Mouse (Mus musculus): ENCODE data around the gene Mal.
"Not testable (repeated sequence)": the region's sequence is repeated elsewhere in the genome, so short reads cannot be mapped to it uniquely, and the experiment has no call there.

The Mal gene

DNA sequence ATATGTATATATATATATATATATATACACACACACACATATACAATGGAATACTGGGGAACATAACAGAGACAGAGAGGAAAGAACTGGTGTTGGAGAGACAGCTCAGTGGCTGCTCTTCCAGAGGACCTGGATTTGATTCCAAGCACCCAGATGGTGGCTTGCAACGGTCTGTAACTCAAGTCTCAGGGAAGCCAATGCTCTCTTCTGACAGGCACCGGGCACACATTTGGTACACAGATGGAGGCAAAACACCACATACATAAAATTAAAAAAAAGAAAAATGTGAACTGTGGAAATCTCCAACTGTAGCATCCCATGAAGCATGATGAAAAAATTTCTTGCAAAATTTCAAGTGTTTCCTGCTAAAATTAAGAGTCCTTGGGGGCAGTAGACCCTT is 31.7 kb downstream of the Mal start:
- no peak for DNase-seq (ENCODE audit: low read depth, low spot score)

DNA sequence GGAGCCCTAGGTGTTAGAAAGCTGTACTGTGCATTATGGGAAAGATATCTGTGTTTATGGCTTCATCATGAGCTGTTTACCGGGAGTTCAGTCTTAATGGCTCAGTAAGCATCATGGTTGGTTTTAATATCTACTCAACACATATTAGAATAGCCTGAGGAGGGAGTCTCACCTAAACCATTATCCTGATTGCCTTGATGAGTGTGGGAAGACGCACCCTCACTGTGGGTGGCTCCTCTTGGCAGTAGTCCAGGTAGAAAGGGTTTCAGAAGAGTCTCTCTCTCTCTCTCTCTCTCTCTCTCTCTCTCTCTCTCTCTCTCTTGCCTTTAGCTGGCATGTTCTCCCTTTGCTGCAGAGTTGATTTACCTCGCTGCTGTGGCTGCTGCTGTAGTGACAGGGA is 34.4 kb downstream of the Mal start:
- DNase-seq (ENCODE audit: low read depth, low spot score) = no peak

DNA sequence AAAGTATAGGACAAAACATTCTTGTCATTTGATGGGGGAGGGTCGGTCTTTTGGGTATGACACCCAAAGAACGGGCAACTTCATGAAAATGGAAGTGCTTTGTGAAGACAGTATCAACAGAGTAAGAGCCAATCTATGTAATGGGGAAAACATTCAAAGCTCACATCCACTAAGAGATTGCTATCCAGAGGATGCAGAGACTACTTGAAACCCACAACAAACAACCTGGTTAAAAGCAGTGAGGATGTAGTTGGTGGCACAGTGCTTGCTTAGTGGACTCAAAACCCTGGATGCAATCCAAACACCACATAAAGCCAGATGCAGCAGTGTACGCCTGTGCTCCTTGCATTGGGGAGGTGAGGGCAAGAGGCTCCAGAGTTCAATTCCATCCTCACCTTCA is 37.2 kb downstream of the Mal start:
- DNase-seq (ENCODE audit: low read depth, low spot score) = no peak

DNA sequence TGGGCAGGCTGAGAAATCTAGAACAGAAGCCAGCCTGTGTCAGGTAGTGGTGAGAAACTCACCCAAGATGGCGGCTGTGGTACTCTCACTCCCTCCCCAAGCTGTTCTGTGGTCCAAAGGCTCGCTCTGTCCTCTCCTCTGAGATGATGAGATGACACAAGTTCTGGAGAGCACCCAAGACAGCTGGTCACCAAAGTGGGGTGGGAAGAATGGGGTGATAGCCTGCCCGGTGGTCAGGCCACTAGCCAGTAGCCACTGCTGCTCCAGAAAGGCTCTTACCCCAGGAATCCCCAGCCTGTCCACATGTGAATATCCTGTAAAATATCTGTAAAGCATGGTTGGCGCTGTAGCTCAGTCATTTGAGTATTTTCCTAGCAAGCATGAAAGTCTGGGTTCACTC is 44.2 kb downstream of the Mal start:
- DNase-seq (ENCODE audit: low read depth, low spot score) = no peak

DNA sequence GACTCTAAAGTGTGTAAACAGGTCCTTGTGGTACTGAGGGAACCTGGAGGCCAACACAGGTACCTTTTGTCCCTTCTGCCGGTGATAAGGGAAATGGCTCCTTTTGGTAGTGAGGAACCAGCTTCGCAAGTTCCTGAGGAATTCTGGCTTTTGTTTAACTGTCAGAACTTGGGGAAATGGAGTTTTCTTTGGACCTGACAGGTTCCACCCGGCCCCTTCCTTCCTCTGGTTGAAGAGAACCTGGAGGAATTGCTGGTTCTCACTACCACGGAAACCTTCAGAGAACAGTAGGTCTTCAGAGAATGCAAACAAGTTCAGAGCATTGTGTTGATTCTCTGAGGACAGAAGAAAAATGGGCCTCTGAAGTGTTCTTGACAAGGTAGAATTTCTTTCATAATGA is 45.1 kb downstream of the Mal start:
- no peak for DNase-seq (ENCODE audit: low read depth, low spot score)

DNA sequence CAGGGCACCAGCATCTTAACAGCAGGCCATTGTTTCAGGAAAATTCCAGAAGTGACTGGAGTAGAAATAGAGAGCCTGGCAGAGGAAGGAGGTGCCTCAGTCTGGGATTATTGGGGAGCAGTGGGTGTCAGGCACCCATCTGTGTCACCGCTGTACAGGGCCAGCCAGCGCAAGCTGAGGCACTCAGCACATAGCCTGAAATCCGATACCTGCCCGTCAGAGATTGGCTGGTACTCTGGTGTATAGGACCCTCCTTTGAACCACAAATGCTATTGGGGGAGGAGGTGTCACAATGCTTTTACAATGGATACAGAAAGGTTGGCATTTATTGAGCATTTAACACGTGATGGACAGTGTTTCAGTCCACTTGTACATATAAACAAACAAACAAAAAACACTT is 47.5 kb downstream of the Mal start:
- no peak for DNase-seq (ENCODE audit: low read depth, low spot score)

DNA sequence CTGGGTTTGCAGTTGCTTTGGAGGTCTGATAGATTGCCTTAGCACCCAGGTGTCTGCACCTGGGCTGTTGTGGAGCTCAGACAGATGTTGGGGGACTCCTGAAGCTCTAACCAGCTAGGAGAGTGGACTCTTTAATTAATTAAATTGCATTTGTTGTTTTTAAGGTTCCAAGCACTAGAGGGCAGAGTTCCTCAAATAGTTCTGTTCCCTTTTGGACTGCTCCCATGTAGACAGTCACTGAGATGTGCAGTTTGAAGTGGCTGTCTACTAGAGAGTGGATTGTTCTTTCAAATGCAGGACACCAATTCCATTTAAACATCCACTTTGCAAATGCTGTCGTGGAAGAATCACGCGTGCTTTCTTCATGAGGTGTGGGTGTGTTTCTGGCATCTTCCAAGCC is 48.3 kb downstream of the Mal start:
- peak; percentile 28 for DNase-seq (ENCODE audit: low read depth, low spot score)

DNA sequence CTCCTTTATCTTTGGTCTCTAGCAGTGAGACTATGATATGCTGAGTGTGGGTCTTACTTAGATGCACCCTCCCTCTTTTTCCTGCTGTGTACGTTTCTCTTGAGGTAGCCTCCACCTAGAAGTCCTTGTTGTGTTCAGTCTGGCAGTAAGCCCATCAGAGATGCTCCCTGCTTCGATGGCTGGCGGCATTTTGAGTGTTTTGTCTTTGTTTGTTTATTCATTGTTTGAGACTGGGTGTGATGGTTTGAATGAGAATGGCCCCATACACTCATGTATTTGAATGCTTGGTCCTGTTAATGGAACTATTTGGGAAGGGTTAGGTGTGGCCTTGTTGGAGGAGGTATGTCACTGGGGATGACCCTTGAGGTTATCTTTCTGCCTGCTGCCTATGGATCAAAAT is 51.3 kb downstream of the Mal start:
- no peak for DNase-seq (ENCODE audit: low read depth, low spot score)

DNA sequence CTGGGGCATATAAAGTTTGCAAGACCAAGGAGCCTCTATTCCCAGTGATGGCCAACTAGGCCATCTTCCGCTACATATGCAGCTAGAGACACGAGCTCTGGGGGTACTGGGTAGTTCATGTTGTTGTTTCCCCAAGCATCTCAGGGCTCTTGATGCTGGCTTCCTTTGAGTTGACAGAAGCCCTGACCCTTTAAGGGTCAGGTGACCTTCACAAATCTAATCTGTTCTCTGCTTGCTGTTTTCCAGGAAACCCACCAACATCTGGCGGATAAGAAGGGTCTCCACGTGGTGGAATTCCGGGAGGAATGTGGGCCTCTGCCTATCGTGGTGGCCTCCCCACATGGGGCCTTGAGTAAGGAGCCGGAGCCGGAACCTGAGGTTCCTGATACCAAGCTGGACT is 53.1 kb downstream of the Mal start:
- not testable (repeated sequence) for DNase-seq (ENCODE audit: low read depth, low spot score)

DNA sequence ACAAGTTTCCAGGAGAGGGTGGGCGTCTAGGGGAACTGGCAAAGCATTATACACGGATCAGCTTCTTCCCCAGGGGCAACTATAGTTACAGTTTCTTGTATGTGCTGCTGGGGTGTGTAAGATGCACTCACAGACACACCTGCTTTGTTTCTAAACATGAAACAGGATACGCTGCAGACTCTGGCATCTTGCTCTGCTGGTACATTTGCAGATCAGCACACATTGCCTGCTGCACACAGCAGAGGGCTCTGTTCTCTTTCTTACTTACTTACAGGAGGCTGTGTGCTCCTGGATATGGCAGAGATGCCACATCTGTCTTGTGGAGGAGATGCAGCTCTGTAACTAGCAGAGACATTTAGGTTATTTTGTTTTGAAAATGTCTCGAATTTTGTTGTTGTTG is 65.7 kb downstream of the Mal start:
- DNase-seq (ENCODE audit: low read depth, low spot score) = peak; percentile 34

DNA sequence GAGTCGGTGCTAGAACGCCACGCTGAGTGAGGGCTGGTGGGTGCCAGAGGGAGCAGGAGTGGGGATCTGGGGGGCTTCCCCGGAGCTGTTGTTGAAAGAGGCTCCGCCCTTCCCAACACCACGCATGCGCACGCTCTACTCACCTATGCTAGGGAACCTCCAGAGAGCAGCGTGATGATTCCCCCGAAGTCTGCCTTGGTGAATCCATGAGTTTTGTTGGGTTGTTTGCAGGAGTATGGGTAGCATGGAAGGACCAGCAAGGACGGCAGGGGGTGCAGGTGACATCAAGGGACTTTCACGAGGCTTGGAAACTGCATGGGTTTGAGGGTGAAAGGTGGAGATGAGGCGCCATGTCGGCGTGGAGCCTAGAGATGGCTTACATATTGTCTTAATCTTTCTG is 66.3 kb downstream of the Mal start:
- peak; percentile 66 for DNase-seq (ENCODE audit: low read depth, low spot score)

DNA sequence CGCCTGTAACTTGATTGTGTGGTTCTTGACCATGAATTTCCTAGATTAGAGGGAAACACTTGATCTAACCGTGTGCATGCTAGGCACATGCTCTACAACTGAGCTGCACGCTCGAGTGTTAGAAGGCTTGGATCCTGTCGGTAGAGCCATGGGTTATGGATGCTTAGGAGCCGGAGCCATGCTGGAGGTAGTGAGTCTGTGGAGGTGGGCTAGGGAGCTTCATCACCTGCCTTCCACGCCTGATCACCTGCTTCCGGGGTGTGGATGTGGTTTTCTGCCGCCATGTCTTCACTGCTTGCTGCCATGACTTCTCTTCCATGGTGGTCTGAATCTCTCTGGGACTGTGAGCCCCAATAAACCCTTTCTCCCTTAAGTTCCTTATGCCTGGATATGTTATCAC is 67.6 kb downstream of the Mal start:
- no peak for DNase-seq (ENCODE audit: low read depth, low spot score)

DNA sequence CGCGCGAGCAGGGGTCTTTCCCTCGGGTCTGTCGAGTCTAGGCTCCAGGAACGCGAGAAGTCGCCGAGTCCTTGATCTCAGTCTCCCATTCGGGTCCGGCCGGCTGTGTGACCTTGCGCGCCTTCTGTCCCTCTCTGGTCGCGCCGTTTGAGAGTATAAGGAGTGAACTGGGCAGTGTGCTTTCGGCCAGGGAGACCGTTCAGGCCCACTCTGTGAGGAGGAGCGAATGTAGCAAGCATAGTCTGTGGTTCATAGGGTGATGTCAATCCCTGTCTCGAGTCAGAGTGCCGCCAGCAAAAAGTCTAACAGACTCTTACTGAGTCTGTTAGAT is 69.0 kb downstream of the Mal start:
- no peak for DNase-seq (ENCODE audit: low read depth, low spot score)

DNA sequence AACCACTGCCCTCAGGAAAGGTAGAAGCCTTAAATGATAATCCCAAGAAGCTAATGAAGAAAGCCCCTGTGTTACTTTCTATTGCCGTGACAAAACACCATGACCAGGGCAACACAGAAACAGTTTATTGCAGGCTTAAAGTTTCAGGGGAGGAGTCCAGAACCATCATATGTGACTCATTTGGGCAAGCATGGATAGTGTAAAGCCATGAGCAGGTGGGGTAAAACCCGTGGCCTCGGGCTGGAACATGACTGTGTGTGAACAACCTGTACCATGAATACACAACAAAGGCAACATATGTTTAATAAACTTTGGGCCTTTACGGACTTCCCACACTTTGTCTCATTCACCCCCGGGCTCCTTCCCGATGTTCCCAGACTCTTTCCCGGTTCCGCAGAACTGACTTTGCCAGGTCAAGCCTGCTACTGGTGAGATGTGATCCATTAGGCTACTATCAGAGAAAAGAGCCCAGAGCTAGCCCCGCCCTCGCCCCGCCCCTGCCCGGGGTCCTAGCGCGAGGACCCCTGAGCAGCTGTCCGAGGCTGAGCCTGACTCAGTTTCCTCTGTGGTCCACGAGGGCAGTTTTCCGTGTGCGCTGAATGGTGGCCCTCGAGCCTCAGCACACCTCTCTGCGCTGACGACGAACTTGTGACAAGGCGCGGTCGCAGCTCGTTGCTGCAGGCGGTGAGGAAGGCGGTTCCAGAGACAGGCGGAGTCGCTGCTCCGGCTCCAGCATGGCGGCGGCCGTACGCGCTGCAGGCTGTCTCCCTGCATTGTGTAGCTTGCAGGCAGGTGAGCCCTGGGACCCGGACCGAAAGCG is 69.6 kb downstream of the Mal start, which contains the start of the genes Zfp661 and Mrps5:
Gene Zfp661 (minus strand): TSS at position 401 of the 820 bp plus-strand sequence.
Gene Mrps5 (plus strand): TSS at position 529 of the 820 bp plus-strand sequence.
- DNase-seq (ENCODE audit: low read depth, low spot score) = peak; percentile 88

DNA sequence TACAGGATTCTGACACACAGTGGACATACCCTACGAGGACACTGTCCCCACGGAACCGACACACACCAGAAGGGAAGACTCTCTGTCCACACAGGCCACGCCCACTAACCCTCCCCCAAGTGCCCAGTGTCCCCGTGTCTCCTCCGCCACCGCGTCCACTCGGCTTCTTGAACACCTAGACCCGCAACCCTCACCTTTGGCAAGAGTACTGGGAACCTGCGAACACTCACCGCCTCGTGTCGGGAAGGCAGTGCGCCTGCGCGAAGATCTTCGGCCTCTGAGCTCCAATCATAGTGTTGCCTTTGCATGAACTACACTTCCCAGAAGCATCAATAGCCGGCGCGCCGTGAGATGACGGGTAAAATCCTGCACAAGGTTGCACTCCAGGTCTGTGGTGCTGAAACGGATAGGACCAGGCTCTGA is 72.0 kb downstream of the Mal start:
- DNase-seq (ENCODE audit: low read depth, low spot score) = peak; percentile 96
